Mouse (Mus musculus) G1E (cell line): ENCODE measurements around the gene Lzts3.

Experiments
- CTCF ChIP-seq: IDR thresholded peaks from 2 replicates; pipeline ENCODE4 v1.5.1; 2012; ENCODE audit warnings: low read depth, low read length, inconsistent platforms, mixed read lengths
- GATA1 ChIP-seq: IDR thresholded peaks from 2 replicates; pipeline ENCODE4 v1.6.1; 2012; ENCODE audit warnings: borderline replicate concordance, low read length, inconsistent platforms, mixed read lengths
- POLR2AphosphoS5 ChIP-seq: IDR thresholded peaks from 2 replicates; pipeline ENCODE4 v1.6.1; 2012; ENCODE audit warnings: low read depth, low read length, inconsistent platforms; ENCODE audit not compliant: insufficient replicate concordance
- TAL1 ChIP-seq: conservative IDR thresholded peaks from 2 replicates; pipeline ENCODE4 v1.6.1; 2012; ENCODE audit warnings: low read depth, low read length, inconsistent platforms, mixed read lengths

DNA sequence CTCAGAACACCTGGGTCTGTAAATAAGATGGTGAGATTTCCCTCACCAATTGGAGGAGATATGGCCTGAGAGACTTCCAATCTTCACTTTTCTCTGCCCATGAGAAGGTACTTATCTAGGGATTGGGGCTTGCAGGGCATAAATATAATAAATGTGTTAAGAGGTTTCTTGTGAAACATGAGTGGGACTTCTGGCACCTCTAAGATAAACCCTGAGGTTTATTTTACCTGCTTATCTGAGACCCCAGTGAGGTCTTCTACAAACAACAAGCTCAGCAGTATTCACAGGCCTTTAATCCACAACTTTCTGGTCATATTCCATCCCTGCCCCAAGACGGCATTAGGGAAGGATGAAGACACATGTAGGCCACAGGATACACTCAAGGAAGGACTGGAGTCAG lies 11.2 kb upstream of the Lzts3 start:
- TF ChIP-seq CTCF (no peak), GATA1 (no peak), POLR2AphosphoS5 (no peak), TAL1 (no peak)
